Mouse (Mus musculus) right cerebral cortex, adult 2 months (tissue): ENCODE results near the gene Ccdc69.
"Not testable (repeated sequence)": the region's sequence is repeated elsewhere in the genome, so short reads cannot be mapped to it uniquely, and the experiment has no call there.

Experiments used
- DNase-seq, 2 experiments: peaks; one replicate each; pipeline ENCODE4 v3.0.0; 2021 to 2022; ENCODE audit warnings: low spot score in 2 of 2

The Ccdc69 gene

GRCm38 (mm10) chr11:55096731-55097462, 19.0 kb upstream of the Ccdc69 start:
- DNase-seq = no peak

GRCm38 (mm10) chr11:55096296-55096695, 18.4 kb upstream of the Ccdc69 start:
- DNase-seq = not testable (repeated sequence)

GRCm38 (mm10) chr11:55093096-55093495, 15.2 kb upstream of the Ccdc69 start:
- DNase-seq = no peak

- DNase-seq = no peak
Observed at GRCm38 (mm10) chr11:55089892-55090291, 12.0 kb upstream of the Ccdc69 start.

GRCm38 (mm10) chr11:55087006-55087405, 9.1 kb upstream of the Ccdc69 start:
- peak; percentile 73 to 79 for DNase-seq

GRCm38 (mm10) chr11:55085396-55085795, 7.5 kb upstream of the Ccdc69 start:
- DNase-seq = no peak

- no peak for DNase-seq
Observed at GRCm38 (mm10) chr11:55084629-55085028, 6.7 kb upstream of the Ccdc69 start.

- no peak for DNase-seq
Observed at GRCm38 (mm10) chr11:55081206-55081605, 3.3 kb upstream of the Ccdc69 start.

- no peak for DNase-seq
Observed at GRCm38 (mm10) chr11:55079180-55079579, 1.2 kb upstream of the Ccdc69 start.

- no peak for DNase-seq
Observed at GRCm38 (mm10) chr11:55078502-55078901, 571 bp upstream of the Ccdc69 start.

- no peak for DNase-seq
Observed at GRCm38 (mm10) chr11:55076234-55076633, 1.7 kb downstream of the Ccdc69 start.

GRCm38 (mm10) chr11:55075602-55076001, 2.3 kb downstream of the Ccdc69 start:
- no peak for DNase-seq

- DNase-seq = no peak
Observed at GRCm38 (mm10) chr11:55073191-55073590, 4.7 kb downstream of the Ccdc69 start.

- DNase-seq = no peak
Observed at GRCm38 (mm10) chr11:55072467-55072866, 5.5 kb downstream of the Ccdc69 start.

GRCm38 (mm10) chr11:55071344-55071743, 6.6 kb downstream of the Ccdc69 start:
- no peak for DNase-seq

- no peak for DNase-seq
Observed at GRCm38 (mm10) chr11:55069023-55069422, 8.9 kb downstream of the Ccdc69 start.

- no peak for DNase-seq
Observed at GRCm38 (mm10) chr11:55066921-55067320, 11.0 kb downstream of the Ccdc69 start.

- no peak for DNase-seq
Observed at GRCm38 (mm10) chr11:55062856-55063255, 15.1 kb downstream of the Ccdc69 start.

- DNase-seq = no peak
Observed at GRCm38 (mm10) chr11:55060802-55061201, 17.1 kb downstream of the Ccdc69 start.

- DNase-seq = no peak
Observed at GRCm38 (mm10) chr11:55057511-55057910, 20.4 kb downstream of the Ccdc69 start.

GRCm38 (mm10) chr11:55050837-55051510, 27.0 kb downstream of the Ccdc69 start:
- no peak for DNase-seq

- DNase-seq = peak in 1 of 2 experiments; percentile 20
Observed at GRCm38 (mm10) chr11:55046600-55046999, 31.3 kb downstream of the Ccdc69 start.

- no peak for DNase-seq
Observed at GRCm38 (mm10) chr11:55041348-55041747, 36.6 kb downstream of the Ccdc69 start.
